Mouse (Mus musculus): ENCODE results near the gene Bcl3.
A peak's percentile ranks its signal among the peaks of the same experiment; 100 is the strongest.
"Not testable (repeated sequence)": the region's sequence is repeated elsewhere in the genome, so short reads cannot be mapped to it uniquely, and the experiment has no call there.

Bcl3 gene

GRCm38 (mm10) chr7:19806356-19806969 is 16.1 kb downstream of the Bcl3 start:
- DNase-seq (ENCODE audit: low spot score in 2 of 2) = no peak

- peak in 1 of 2 experiments; percentile 80 for DNase-seq (ENCODE audit: low spot score in 2 of 2)
Measured at GRCm38 (mm10) chr7:19802995-19803394, 19.6 kb downstream of the Bcl3 start.

GRCm38 (mm10) chr7:19800764-19801163 is 21.8 kb downstream of the Bcl3 start:
- no peak for DNase-seq (ENCODE audit: low spot score in 2 of 2)

- peak in 1 of 2 experiments; percentile 60 for DNase-seq (ENCODE audit: low spot score in 2 of 2)
Measured at GRCm38 (mm10) chr7:19796697-19797588, 25.6 kb downstream of the Bcl3 start, which contains the start of gene Cblc. TSS of gene Cblc (minus strand) at chr7:19796809.

GRCm38 (mm10) chr7:19796254-19796653 is 26.3 kb downstream of the Bcl3 start:
- DNase-seq (ENCODE audit: low spot score in 2 of 2) = no peak

- DNase-seq (ENCODE audit: low spot score in 2 of 2) = no peak
Measured at GRCm38 (mm10) chr7:19795236-19795635, 27.3 kb downstream of the Bcl3 start.

GRCm38 (mm10) chr7:19792701-19793630 is 29.6 kb downstream of the Bcl3 start:
- DNase-seq (ENCODE audit: low spot score in 2 of 2) = no peak

- not testable (repeated sequence) for DNase-seq (ENCODE audit: low spot score in 2 of 2)
Measured at GRCm38 (mm10) chr7:19791504-19791903, 31.1 kb downstream of the Bcl3 start.

GRCm38 (mm10) chr7:19789904-19790347 is 32.6 kb downstream of the Bcl3 start:
- peak; percentile 80 to 91 for DNase-seq (ENCODE audit: low spot score in 2 of 2)

- DNase-seq (ENCODE audit: low spot score in 2 of 2) = no peak
Measured at GRCm38 (mm10) chr7:19785874-19786458, 36.6 kb downstream of the Bcl3 start.

- DNase-seq (ENCODE audit: low spot score in 2 of 2) = no peak
Measured at GRCm38 (mm10) chr7:19784764-19785535, 37.6 kb downstream of the Bcl3 start.

GRCm38 (mm10) chr7:19783630-19784029 is 38.9 kb downstream of the Bcl3 start:
- DNase-seq (ENCODE audit: low spot score in 2 of 2) = no peak

GRCm38 (mm10) chr7:19782645-19783044 is 39.9 kb downstream of the Bcl3 start:
- no peak for DNase-seq (ENCODE audit: low spot score in 2 of 2)

- DNase-seq (ENCODE audit: low spot score in 2 of 2) = no peak
Measured at GRCm38 (mm10) chr7:19781741-19782140, 40.8 kb downstream of the Bcl3 start.

GRCm38 (mm10) chr7:19779903-19780302 is 42.7 kb downstream of the Bcl3 start:
- no peak for DNase-seq (ENCODE audit: low spot score in 2 of 2)

- no peak for DNase-seq (ENCODE audit: low spot score in 2 of 2)
Measured at GRCm38 (mm10) chr7:19778645-19779044, 43.9 kb downstream of the Bcl3 start.

- DNase-seq (ENCODE audit: low spot score in 2 of 2) = no peak
Measured at GRCm38 (mm10) chr7:19777049-19777723, 45.4 kb downstream of the Bcl3 start.

GRCm38 (mm10) chr7:19771682-19772081 is 50.9 kb downstream of the Bcl3 start:
- DNase-seq (ENCODE audit: low spot score in 2 of 2) = no peak

GRCm38 (mm10) chr7:19770984-19771391 is 51.6 kb downstream of the Bcl3 start, which contains the start of gene Bcam:
TSS of gene Bcam (minus strand) at chr7:19771016.
- DNase-seq (ENCODE audit: low spot score in 2 of 2) = no peak

GRCm38 (mm10) chr7:19770375-19770754 is 52.2 kb downstream of the Bcl3 start:
- DNase-seq (ENCODE audit: low spot score in 2 of 2) = peak; percentile 58 to 76

Measured in right cerebral cortex, postnatal 10 days (tissue).